Mouse (Mus musculus) limb, embryonic 15.5 days (tissue): Measurements from ENCODE around the gene Slc22a14. TPM values are rescaled to one million over a fixed set of nuclear protein-coding genes. Genes with fewer than 3 reads are reported as not detected.

Experiments used
- ATAC-seq: fragments of 200-750 bp; cut with Nextera tagmentation; 2 replicates; pipeline ENCODE4 v1.8.0; 2017; ENCODE audit warnings: low read depth, moderate TSS enrichment; ENCODE audit not compliant: insufficient number of reproducible peaks, low FRiP score, low TSS enrichment
- H3K27ac ChIP-seq: fragments of 300-500 bp; sonication (generic); 2 replicates; pipeline ENCODE4 v1.5.1; 2015; ENCODE audit warnings: moderate library complexity, mild to moderate bottlenecking, inconsistent platforms
- H3K27me3 ChIP-seq: fragments of 300-500 bp; sonication (generic); 2 replicates; pipeline ENCODE4 v1.6.1; 2015; ENCODE audit warnings: inconsistent platforms
- H3K36me3 ChIP-seq: fragments of 300-500 bp; sonication (generic); 2 replicates; pipeline ENCODE4 v1.6.1; 2015; ENCODE audit warnings: inconsistent platforms
- H3K4me1 ChIP-seq: fragments of 300-500 bp; sonication (generic); 2 replicates; pipeline ENCODE4 v1.6.1; 2015; ENCODE audit warnings: inconsistent platforms
- H3K4me2 ChIP-seq: fragments of 300-500 bp; sonication (generic); 2 replicates; pipeline ENCODE4 v1.6.1; 2015; ENCODE audit warnings: mild to moderate bottlenecking, inconsistent platforms
- H3K4me3 ChIP-seq: fragments of 300-500 bp; sonication (generic); 2 replicates; pipeline ENCODE4 v1.5.1; 2015; ENCODE audit warnings: mild to moderate bottlenecking, inconsistent platforms
- H3K9ac ChIP-seq: fragments of 300-500 bp; sonication (generic); 2 replicates; pipeline ENCODE4 v1.6.1; 2015; ENCODE audit warnings: inconsistent platforms
- H3K9me3 ChIP-seq: fragments of 300-500 bp; sonication (generic); 2 replicates; pipeline ENCODE4 v1.6.1; 2016; ENCODE audit warnings: inconsistent platforms
- WGBS: fragments of 180-500 bp; shearing (Covaris S2); methylation state at CpG from one replicate; pipeline ENCODE4 v1.1.7; 2015; 5-methylcytosine and 5-hydroxymethylcytosine counted together
- polyA plus RNA-seq: library from polyadenylated mRNA; unstranded; fragments of >200 nt; fragmentation: Nextera tagmentation; extraction: Ambion mirVana; gene quantifications from 2 replicates; pipeline ENCODE4 v1.2.1, GENCODE M21; 2015

The Slc22a14 gene
- polyA plus RNA-seq, 1 experiment from 2014 or later = not detected

GRCm38 (mm10) chr9:119320946-119321345 is 44.4 kb downstream of the Slc22a14 start:
- no peak overlapping the region for H3K27ac ChIP-seq
- WGBS = 12% methylated on average over 7 of the region's 7 CpGs
- peak overlapping the region; percentile 97 for H3K4me2 ChIP-seq
- no peaks in the 10 kb centered on the region for H3K9me3 ChIP-seq
- H3K9ac ChIP-seq = no peak overlapping the region
- no peaks in the 10 kb centered on the region for H3K27me3 ChIP-seq
- H3K36me3 ChIP-seq = no peaks in the 10 kb centered on the region
- peaks cover 18% of the 10 kb centered on the region; the same call in 1 of the 2 replicates for H3K4me1 ChIP-seq
- peak overlapping the region; percentile 99 for H3K4me3 ChIP-seq
- no peak for ATAC-seq

DNA sequence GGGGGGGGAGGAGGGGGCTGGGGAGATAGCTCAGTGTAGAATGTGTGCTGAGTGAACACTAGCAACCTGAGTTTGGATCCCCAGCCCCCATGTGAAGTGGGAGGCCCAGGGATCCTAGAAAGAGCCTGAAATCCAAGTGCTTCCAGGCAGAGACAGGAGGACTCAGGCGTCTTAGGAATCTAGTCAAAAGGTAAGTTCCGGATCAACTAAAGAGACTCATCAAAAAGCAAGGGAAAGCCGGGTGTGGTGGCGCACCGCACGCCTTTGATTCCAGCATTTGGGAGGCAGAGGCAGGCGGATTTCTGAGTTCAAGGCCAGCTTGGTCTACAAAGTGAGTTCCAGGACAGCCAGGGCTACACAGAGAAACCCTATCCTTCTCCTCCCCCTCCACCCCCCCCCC is 44.9 kb downstream of the Slc22a14 start:
- Histone ChIP-seq H3K36me3 (no peaks in the 10 kb centered on the region), H3K4me3 (peak overlapping the region; percentile 99; the same call in 1 of the 2 replicates), H3K4me2 (peak overlapping the region; percentile 97; the same call in 1 of the 2 replicates), H3K27me3 (no peaks in the 10 kb centered on the region), H3K9me3 (no peaks in the 10 kb centered on the region), H3K9ac (no peak overlapping the region), H3K4me1 (peaks cover 18% of the 10 kb centered on the region; the same call in 1 of the 2 replicates), H3K27ac (no peak overlapping the region)
- no peak for ATAC-seq
- 87% methylated on average over 7 of the region's 7 CpGs for WGBS

GRCm38 (mm10) chr9:119318891-119319290 is 46.5 kb downstream of the Slc22a14 start:
- Histone ChIP-seq H3K27me3 (no peaks in the 10 kb centered on the region), H3K27ac (no peak overlapping the region), H3K4me1 (peaks cover 18% of the 10 kb centered on the region; the same call in 1 of the 2 replicates), H3K36me3 (no peaks in the 10 kb centered on the region), H3K9me3 (no peaks in the 10 kb centered on the region), H3K4me3 (no peak overlapping the region), H3K4me2 (no peak overlapping the region), H3K9ac (no peak overlapping the region)
- ATAC-seq = no peak
- 86% methylated on average over 1 of the region's 1 CpGs for WGBS

GRCm38 (mm10) chr9:119313096-119313495 is 52.3 kb downstream of the Slc22a14 start:
- Histone ChIP-seq H3K4me3 (no peak overlapping the region), H3K27ac (no peak overlapping the region), H3K4me1 (no peaks in the 10 kb centered on the region), H3K36me3 (no peaks in the 10 kb centered on the region), H3K9me3 (no peaks in the 10 kb centered on the region), H3K4me2 (no peak overlapping the region), H3K9ac (no peak overlapping the region), H3K27me3 (no peaks in the 10 kb centered on the region)
- WGBS = 94% methylated on average over 10 of the region's 10 CpGs
- ATAC-seq = no peak

DNA sequence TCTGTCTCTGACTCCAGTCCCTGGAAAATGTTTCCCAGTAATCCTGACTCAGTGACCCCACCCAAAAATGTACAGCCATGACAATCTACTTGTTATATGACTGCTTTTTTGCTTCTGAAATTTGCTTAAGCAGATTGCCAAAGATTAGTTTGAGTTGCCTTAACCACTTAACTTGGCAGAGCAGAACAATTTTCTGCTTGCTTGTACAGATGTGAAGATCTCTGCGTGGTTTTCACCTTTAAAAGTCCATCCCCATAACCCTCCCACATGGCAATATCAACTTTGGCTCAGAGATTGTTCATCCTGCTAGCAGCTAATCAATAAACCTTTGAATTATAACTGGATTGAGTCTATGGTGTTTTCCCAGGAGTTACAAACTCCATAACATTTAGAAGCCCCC is 56.3 kb downstream of the Slc22a14 start:
- H3K9ac ChIP-seq = no peak overlapping the region
- no peaks in the 10 kb centered on the region for H3K9me3 ChIP-seq
- H3K27ac ChIP-seq = no peak overlapping the region
- no peak for ATAC-seq
- H3K27me3 ChIP-seq = no peaks in the 10 kb centered on the region
- H3K4me3 ChIP-seq = no peak overlapping the region
- no peaks in the 10 kb centered on the region for H3K36me3 ChIP-seq
- H3K4me2 ChIP-seq = no peak overlapping the region
- 86% methylated on average over 1 of the region's 1 CpGs for WGBS
- no peaks in the 10 kb centered on the region for H3K4me1 ChIP-seq

GRCm38 (mm10) chr9:119305863-119306262 is 59.5 kb downstream of the Slc22a14 start:
- H3K36me3 ChIP-seq = peaks cover 7% of the 10 kb centered on the region
- no peaks in the 10 kb centered on the region for H3K27me3 ChIP-seq
- no peak overlapping the region for H3K9ac ChIP-seq
- no peak overlapping the region for H3K4me2 ChIP-seq
- WGBS = 94% methylated on average over 7 of the region's 7 CpGs
- no peak overlapping the region for H3K4me3 ChIP-seq
- no peaks in the 10 kb centered on the region for H3K4me1 ChIP-seq
- no peaks in the 10 kb centered on the region for H3K9me3 ChIP-seq
- no peak overlapping the region for H3K27ac ChIP-seq
- no peak for ATAC-seq

DNA sequence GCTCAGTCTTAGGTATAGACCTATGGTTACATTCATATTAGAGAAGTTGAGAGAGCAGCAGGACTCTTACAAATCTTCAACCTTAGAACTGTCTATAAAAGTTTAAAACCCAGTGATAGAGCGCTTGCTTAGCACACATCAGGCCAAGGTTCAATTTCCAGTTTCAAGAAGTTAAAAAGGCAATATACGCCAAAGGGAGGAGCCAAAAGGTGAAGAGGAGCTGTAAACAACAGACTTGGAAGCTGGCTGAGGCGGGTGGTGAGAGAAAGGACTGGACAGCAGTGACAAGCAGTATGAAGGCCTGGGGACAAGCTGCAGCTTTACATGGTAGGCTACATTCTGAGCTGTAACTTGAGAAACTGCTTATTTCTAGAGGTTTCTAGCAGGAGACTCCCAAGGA is 66.8 kb downstream of the Slc22a14 start:
- no peak for ATAC-seq
- no peak overlapping the region for H3K4me3 ChIP-seq
- H3K4me1 ChIP-seq = no peaks in the 10 kb centered on the region
- no peak overlapping the region for H3K27ac ChIP-seq
- no peaks in the 10 kb centered on the region for H3K27me3 ChIP-seq
- peaks cover 7% of the 10 kb centered on the region for H3K36me3 ChIP-seq
- H3K4me2 ChIP-seq = no peak overlapping the region
- H3K9me3 ChIP-seq = no peaks in the 10 kb centered on the region
- WGBS = 81% methylated on average over 3 of the region's 3 CpGs
- H3K9ac ChIP-seq = no peak overlapping the region

GRCm38 (mm10) chr9:119297696-119298095 is 67.7 kb downstream of the Slc22a14 start:
- 89% methylated on average over 6 of the region's 6 CpGs for WGBS
- H3K9ac ChIP-seq = no peak overlapping the region
- H3K36me3 ChIP-seq = peaks cover 7% of the 10 kb centered on the region
- H3K4me1 ChIP-seq = no peaks in the 10 kb centered on the region
- no peak for ATAC-seq
- no peaks in the 10 kb centered on the region for H3K9me3 ChIP-seq
- no peak overlapping the region for H3K4me3 ChIP-seq
- H3K27me3 ChIP-seq = no peaks in the 10 kb centered on the region
- no peak overlapping the region for H3K4me2 ChIP-seq
- no peak overlapping the region for H3K27ac ChIP-seq

GRCm38 (mm10) chr9:119290791-119291190 is 74.6 kb downstream of the Slc22a14 start:
- H3K4me3 ChIP-seq = no peak overlapping the region
- H3K27ac ChIP-seq = no peak overlapping the region
- no peaks in the 10 kb centered on the region for H3K9me3 ChIP-seq
- no peak overlapping the region for H3K9ac ChIP-seq
- H3K4me1 ChIP-seq = no peaks in the 10 kb centered on the region
- H3K36me3 ChIP-seq = peaks cover 20% of the 10 kb centered on the region
- ATAC-seq = no peak
- WGBS = 89% methylated on average over 3 of the region's 3 CpGs
- no peak overlapping the region for H3K4me2 ChIP-seq
- H3K27me3 ChIP-seq = no peaks in the 10 kb centered on the region

DNA sequence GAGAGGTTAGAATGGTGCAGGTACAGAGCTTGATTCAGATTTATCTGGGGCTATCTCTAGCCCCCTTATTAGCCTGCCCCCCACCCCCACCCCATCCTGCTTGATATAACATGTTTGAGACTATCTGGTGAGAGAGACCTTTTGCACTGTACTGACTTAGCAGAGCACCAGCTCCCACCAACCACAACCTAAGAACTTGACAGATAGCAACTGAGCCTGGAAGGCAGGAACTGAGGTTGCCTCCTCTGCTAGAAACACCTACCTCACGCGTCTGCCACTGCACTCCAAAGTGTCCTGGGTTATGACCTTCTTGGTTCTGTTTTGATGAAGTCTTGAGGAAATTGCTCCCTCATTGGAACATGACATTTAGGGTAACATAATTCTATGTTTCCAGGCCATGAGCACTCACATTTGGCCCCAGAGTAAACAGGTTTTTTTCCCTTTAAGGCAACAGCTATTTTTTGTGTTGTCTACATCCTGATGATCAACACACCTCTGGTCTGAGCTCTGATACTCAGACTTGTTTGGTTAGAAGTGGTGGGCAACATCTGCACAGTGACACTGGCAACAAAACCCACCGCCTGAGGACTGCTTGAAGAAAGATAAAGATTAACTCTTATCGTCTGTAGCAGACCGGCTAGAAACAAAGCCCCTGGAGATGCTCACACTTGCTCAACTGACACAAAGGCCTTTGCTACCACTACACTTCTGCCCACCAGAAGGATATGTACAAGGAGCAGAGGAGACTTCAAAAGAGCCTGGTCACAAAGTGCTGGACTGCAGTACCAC is 84.3 kb downstream of the Slc22a14 start:
- WGBS = 92% methylated on average over 5 of the region's 5 CpGs
- no peak for ATAC-seq
- Histone ChIP-seq H3K4me1 (peaks cover 5% of the 10 kb centered on the region; the same call in 1 of the 2 replicates), H3K4me3 (no peak overlapping the region), H3K4me2 (no peak overlapping the region), H3K9ac (no peak overlapping the region), H3K9me3 (no peaks in the 10 kb centered on the region), H3K36me3 (peaks cover 23% of the 10 kb centered on the region), H3K27ac (no peak overlapping the region), H3K27me3 (no peaks in the 10 kb centered on the region)

DNA sequence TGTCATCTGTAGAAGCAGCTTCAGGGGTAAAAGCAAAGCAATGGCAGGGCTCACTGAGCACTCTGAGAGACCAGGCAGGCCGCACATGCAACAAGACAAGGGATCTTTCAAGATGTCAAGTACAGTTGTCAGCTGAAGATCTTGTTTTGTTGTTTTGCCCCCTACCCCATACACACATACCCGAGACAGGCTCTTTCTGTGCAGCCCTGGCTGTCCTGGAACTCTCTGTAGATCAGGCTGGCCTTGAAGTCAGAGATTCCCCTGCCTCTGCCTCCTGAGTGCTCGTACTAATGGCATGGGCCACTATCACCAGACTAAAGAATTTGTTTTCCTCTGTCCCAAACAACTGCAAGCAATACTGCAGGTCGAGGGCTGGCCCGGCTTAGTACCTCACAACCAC is 87.3 kb downstream of the Slc22a14 start:
- no peak overlapping the region for H3K9ac ChIP-seq
- 92% methylated on average over 5 of the region's 5 CpGs for WGBS
- no peak for ATAC-seq

GRCm38 (mm10) chr9:119276321-119276720 is 89.0 kb downstream of the Slc22a14 start:
- Histone ChIP-seq H3K9me3 (no peaks in the 10 kb centered on the region), H3K27me3 (no peaks in the 10 kb centered on the region), H3K4me3 (no peak overlapping the region), H3K27ac (no peak overlapping the region), H3K9ac (no peak overlapping the region), H3K4me2 (no peak overlapping the region), H3K4me1 (peaks cover 5% of the 10 kb centered on the region; the same call in 1 of the 2 replicates), H3K36me3 (peaks cover 5% of the 10 kb centered on the region; the same call in 1 of the 2 replicates)
- 65% methylated on average over 7 of the region's 7 CpGs for WGBS
- ATAC-seq = no peak

More for the DNA sequence above, 87.3 kb downstream of the Slc22a14 start:
- peaks cover 16% of the 10 kb centered on the region for H3K36me3 ChIP-seq
- H3K9me3 ChIP-seq = no peaks in the 10 kb centered on the region
- no peak overlapping the region for H3K4me3 ChIP-seq
- H3K27ac ChIP-seq = no peak overlapping the region
- H3K4me1 ChIP-seq = peaks cover 5% of the 10 kb centered on the region; the same call in 1 of the 2 replicates
- H3K27me3 ChIP-seq = no peaks in the 10 kb centered on the region
- no peak overlapping the region for H3K4me2 ChIP-seq
